Mouse (Mus musculus) G1E (cell line): ENCODE results near the gene 2900011O08Rik.

Experiments used
- CTCF ChIP-seq: IDR thresholded peaks from 2 replicates; pipeline ENCODE4 v1.5.1; 2012; ENCODE audit warnings: low read depth, low read length, inconsistent platforms, mixed read lengths
- GATA1 ChIP-seq: IDR thresholded peaks from 2 replicates; pipeline ENCODE4 v1.6.1; 2012; ENCODE audit warnings: borderline replicate concordance, low read length, inconsistent platforms, mixed read lengths
- POLR2AphosphoS5 ChIP-seq: IDR thresholded peaks from 2 replicates; pipeline ENCODE4 v1.6.1; 2012; ENCODE audit warnings: low read depth, low read length, inconsistent platforms; ENCODE audit not compliant: insufficient replicate concordance
- TAL1 ChIP-seq: conservative IDR thresholded peaks from 2 replicates; pipeline ENCODE4 v1.6.1; 2012; ENCODE audit warnings: low read depth, low read length, inconsistent platforms, mixed read lengths

- TF ChIP-seq CTCF = no peak
- no peak for TF ChIP-seq GATA1
- TF ChIP-seq TAL1 = no peak
- no peak for TF ChIP-seq POLR2AphosphoS5
Observed at GRCm38 (mm10) chr16:14029072-14029471, 42.7 kb downstream of the 2900011O08Rik start.
